Mouse (Mus musculus): ENCODE data around the gene Opn4.

DNA sequence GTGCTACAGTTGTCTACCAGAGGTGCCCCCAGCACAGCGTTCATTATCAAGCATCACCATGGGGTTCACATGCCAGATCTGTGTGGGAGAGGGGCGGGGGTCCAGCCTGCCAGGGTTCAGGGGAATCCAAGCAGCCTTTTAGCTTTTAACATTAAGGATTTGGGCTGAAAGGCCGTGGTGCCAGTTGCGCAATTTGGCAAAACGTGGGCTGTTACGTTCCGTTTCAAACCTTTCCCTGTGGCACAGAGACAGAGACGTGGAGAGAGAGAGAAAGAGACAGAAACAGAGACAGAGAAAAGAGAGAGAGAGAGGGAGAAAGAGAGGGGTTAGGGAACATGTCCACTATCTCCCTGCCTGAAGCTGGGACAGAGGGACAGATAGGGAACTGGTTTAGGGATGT lies 38.3 kb downstream of the Opn4 start:
- TF ChIP-seq CTCF (IDR thresholded peaks at IDR 0.05; ENCODE audit: extremely low read depth, insufficient read depth, low read length) (no peak), POLR2A (IDR thresholded peaks at IDR 0.05; ENCODE audit: extremely low read depth, insufficient read depth, low read length) (no peak)

Data from cortical plate, adult 2 months (tissue).